Mouse (Mus musculus) intestine, embryonic 14.5 days (tissue): ENCODE results near the gene Tmem202. TPM values are rescaled to one million over a fixed set of nuclear protein-coding genes. Genes with fewer than 3 reads are reported as not detected.
A peak's percentile ranks its signal among the peaks of the same experiment; 100 is the strongest.

Source experiments
- ATAC-seq: fragments of 200-750 bp; cut with Nextera tagmentation; replicated peaks from 2 replicates; pipeline ENCODE4 v1.8.0; 2017; ENCODE audit warnings: low read depth, moderate number of reproducible peaks, moderate TSS enrichment, moderate library complexity; ENCODE audit not compliant: low FRiP score, low TSS enrichment
- DNase-seq: peaks from one replicate; pipeline ENCODE4 v3.0.0-alpha.2; 2018; ENCODE audit warnings: low spot score
- H3K27ac ChIP-seq: fragments of 300-500 bp; sonication (generic); 2 replicates; pipeline ENCODE4 v1.5.1; 2014; ENCODE audit warnings: low read depth, mild to moderate bottlenecking, control low read depth
- H3K27me3 ChIP-seq: fragments of 300-500 bp; sonication (generic); replicated peaks from 2 replicates; pipeline ENCODE4 v1.6.1; 2014; ENCODE audit warnings: low read length, control low read depth; ENCODE audit not compliant: control insufficient read depth, insufficient read depth
- H3K36me3 ChIP-seq: fragments of 300-500 bp; sonication (generic); 2 replicates; pipeline ENCODE4 v1.6.1; 2014; ENCODE audit warnings: low read length, control low read depth; ENCODE audit not compliant: control insufficient read depth, insufficient read depth
- H3K4me1 ChIP-seq: fragments of 300-500 bp; sonication (generic); replicated peaks from 2 replicates; pipeline ENCODE4 v1.6.1; 2014; ENCODE audit warnings: low read length, control low read depth, mixed read lengths; ENCODE audit not compliant: control insufficient read depth, insufficient read depth
- H3K4me2 ChIP-seq: fragments of 300-500 bp; sonication (generic); 2 replicates; pipeline ENCODE4 v1.6.1; 2014; ENCODE audit warnings: low read length
- H3K4me3 ChIP-seq: fragments of 300-500 bp; sonication (generic); 2 replicates; pipeline ENCODE4 v1.5.1; 2014; ENCODE audit warnings: low read depth, low read length, control low read depth, mixed read lengths
- H3K9ac ChIP-seq: fragments of 300-500 bp; sonication (generic); 2 replicates; pipeline ENCODE4 v1.6.1; 2014; ENCODE audit warnings: mild to moderate bottlenecking, low read length
- H3K9me3 ChIP-seq: fragments of 300-500 bp; sonication (generic); 2 replicates; pipeline ENCODE4 v1.6.1; 2016; ENCODE audit warnings: low read length, control low read depth; ENCODE audit not compliant: control insufficient read depth
- WGBS: fragments of 180-500 bp; shearing (Covaris S2); extraction: QIAGEN DNeasy Blood & Tissue Kit; methylation state at CpG from one replicate; pipeline ENCODE4 v1.1.7; 2014; 5-methylcytosine and 5-hydroxymethylcytosine counted together
- polyA plus RNA-seq: library from polyadenylated mRNA; unstranded; fragments of >200 nt; fragmentation: Nextera tagmentation; extraction: Ambion mirVana; gene quantifications from 2 replicates; pipeline ENCODE4 v1.2.1, GENCODE M21; 2014

The Tmem202 gene
- polyA plus RNA-seq, 1 experiment from 2014 or later = not detected

DNA sequence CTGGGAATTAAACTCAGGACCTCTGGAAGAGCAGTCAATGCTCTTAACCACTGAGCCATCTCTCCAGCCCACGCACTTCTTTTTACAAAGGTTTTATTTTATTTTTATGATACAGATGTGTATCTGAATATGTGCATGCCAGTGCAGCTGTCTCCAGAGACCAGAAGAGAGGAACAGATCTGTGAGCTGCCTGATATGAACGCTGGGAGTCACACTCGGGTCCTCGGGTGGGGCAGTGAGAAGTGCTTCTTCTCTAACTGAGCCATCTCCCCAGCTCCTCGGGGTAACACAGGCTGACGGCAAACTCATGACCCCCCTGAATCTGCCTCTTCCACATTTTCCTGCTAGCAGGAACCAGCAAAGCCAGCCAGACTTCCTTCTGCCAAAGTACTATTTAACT is 12.9 kb downstream of the Tmem202 start:
- Histone ChIP-seq H3K36me3 (no peaks in the 10 kb centered on the region), H3K4me3 (no peak overlapping the region), H3K27ac (no peak overlapping the region), H3K27me3 (no peaks in the 10 kb centered on the region), H3K9ac (no peak overlapping the region), H3K4me2 (no peak overlapping the region), H3K9me3 (no peaks in the 10 kb centered on the region), H3K4me1 (no peaks in the 10 kb centered on the region)
- DNase-seq (no peak), ATAC-seq (no peak)
- WGBS = 78% methylated on average over 6 of the region's 6 CpGs

GRCm38 (mm10) chr9:59522906-59523305 is 16.7 kb downstream of the Tmem202 start:
- Histone ChIP-seq H3K27me3 (no peaks in the 10 kb centered on the region), H3K9ac (no peak overlapping the region), H3K4me2 (no peak overlapping the region), H3K36me3 (no peaks in the 10 kb centered on the region), H3K4me1 (no peaks in the 10 kb centered on the region), H3K9me3 (no peaks in the 10 kb centered on the region), H3K27ac (no peak overlapping the region), H3K4me3 (no peak overlapping the region)
- no peak for ATAC-seq
- no peak for DNase-seq
- 45% methylated on average over 4 of the region's 4 CpGs for WGBS

DNA sequence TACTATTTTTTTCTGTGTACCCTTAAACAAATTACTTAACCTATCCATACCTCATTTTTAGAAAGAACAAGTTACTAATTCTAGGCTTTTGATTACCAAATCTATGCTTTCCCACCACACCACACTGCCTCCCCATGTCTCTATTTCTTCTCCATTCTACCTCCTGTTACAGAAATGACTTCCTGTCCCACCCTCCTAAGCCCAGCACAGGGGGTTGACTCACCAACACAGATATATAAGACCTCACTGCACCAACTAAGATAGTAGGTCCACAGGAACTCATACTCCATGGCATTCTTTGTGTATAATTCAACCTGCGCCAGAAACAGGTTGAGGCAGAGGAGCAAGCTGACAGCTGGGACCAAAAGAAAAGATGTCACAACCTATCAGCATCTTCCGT is 20.3 kb downstream of the Tmem202 start:
- H3K27me3 ChIP-seq = no peaks in the 10 kb centered on the region
- no peak for ATAC-seq

DNA sequence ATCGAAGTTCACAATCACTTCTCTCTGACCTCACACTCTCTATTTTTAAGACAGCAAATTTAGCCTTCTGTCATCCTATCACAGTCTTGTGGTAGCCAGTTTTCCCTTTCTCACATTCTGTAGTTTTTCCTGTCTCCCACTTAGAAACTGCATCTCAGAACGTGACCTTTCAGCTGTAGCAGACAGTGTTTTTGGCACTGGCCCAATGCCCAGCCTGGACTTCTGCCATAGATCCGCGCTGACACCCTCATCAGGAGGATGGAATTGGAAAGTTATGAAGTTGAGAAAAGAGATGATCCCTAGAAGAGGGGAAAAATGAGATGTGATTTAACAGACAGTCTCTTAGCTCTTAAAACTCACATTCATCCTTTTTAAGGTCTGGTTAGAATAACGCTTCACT is 20.7 kb downstream of the Tmem202 start:
- Histone ChIP-seq H3K4me1 (no peaks in the 10 kb centered on the region), H3K36me3 (no peaks in the 10 kb centered on the region), H3K9ac (no peak overlapping the region), H3K9me3 (no peaks in the 10 kb centered on the region), H3K4me3 (no peak overlapping the region), H3K27ac (no peak overlapping the region), H3K4me2 (no peak overlapping the region), H3K27me3 (no peaks in the 10 kb centered on the region)
- DNase-seq = peak; percentile 47
- 59% methylated on average over 5 of the region's 5 CpGs for WGBS
- ATAC-seq = no peak

More for the DNA sequence above, 20.3 kb downstream of the Tmem202 start:
- DNase-seq = peak; percentile 33
- no peaks in the 10 kb centered on the region for H3K4me1 ChIP-seq
- H3K4me2 ChIP-seq = no peak overlapping the region
- no peaks in the 10 kb centered on the region for H3K36me3 ChIP-seq
- whole genome bisulfite sequencing = 88% methylated on average over 2 of the region's 2 CpGs
- no peak overlapping the region for H3K27ac ChIP-seq
- H3K9ac ChIP-seq = no peak overlapping the region
- H3K4me3 ChIP-seq = no peak overlapping the region
- H3K9me3 ChIP-seq = no peaks in the 10 kb centered on the region

DNA sequence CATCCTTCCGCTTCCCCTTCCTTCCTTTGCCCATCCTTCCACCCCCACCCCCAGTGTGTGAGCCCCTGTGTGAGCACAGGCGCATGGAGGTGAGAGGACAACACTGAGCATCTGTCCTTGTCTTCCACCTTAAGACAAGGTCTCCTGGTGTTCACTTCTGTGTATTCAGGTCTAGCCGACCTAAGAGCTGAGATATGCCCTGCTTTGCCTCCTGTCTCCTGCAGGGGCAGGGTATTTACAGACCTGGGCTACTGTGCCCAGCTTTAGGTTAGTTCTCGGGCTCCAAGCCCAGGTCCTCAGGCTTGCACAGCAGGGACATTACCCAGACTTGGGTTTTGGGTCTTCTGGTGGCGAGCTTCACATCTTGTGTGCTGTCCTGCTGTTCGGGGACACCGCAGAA is 22.5 kb downstream of the Tmem202 start:
- DNase-seq = no peak
- no peak for ATAC-seq

DNA sequence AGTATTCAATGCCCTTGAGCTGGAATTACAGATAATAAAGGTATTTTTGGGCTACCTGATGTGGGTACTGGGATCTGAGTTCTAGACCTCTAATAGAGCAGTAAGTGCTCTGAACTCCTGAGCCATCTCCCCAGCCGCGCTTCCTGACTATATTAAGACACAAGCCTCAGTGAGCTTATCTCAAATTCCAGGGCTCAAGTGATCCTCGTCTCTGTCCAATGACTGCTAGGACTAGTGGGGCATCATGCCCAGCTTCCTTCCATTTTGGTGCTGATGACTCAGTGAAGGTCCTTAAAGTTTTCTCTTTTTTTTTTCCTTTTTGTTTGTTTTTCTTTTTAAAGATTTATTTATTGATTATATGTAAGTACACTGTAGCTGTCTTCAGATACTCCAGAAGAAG is 24.6 kb downstream of the Tmem202 start:
- Histone ChIP-seq H3K4me2 (no peak overlapping the region), H3K9me3 (no peaks in the 10 kb centered on the region), H3K36me3 (no peaks in the 10 kb centered on the region), H3K9ac (no peak overlapping the region), H3K4me1 (no peaks in the 10 kb centered on the region), H3K27me3 (no peaks in the 10 kb centered on the region), H3K27ac (no peak overlapping the region), H3K4me3 (no peak overlapping the region)
- WGBS = 51% methylated on average over 3 of the region's 3 CpGs
- ATAC-seq (no peak), DNase-seq (peak; percentile 10)

More for the DNA sequence above, 22.5 kb downstream of the Tmem202 start:
- Histone ChIP-seq H3K4me1 (no peaks in the 10 kb centered on the region), H3K9ac (no peak overlapping the region), H3K4me2 (no peak overlapping the region), H3K27ac (no peak overlapping the region), H3K27me3 (no peaks in the 10 kb centered on the region), H3K36me3 (no peaks in the 10 kb centered on the region), H3K4me3 (no peak overlapping the region), H3K9me3 (no peaks in the 10 kb centered on the region)
- WGBS = 46% methylated on average over 7 of the region's 7 CpGs

DNA sequence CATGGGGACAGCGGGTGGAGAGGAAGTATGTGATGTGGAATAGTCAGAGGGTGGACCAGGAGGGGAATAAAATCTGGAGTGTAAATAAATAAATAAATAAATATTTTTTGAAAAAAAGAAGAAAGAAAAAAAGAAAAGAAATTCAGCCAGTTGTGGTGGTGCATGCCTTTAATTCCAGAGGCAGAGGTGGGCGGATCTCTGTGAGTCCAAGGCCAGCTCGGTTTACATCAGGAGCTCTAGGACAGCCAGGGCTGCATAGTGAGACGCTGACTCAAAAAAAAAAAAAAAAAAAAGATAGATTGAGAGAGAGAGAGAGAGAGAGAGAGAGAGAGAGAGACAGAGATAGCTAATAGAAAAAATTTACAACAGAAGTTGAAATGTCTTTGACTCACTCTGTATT is 27.3 kb downstream of the Tmem202 start:
- no peaks in the 10 kb centered on the region for H3K27me3 ChIP-seq
- no peaks in the 10 kb centered on the region for H3K4me1 ChIP-seq
- WGBS = 42% methylated on average over 4 of the region's 4 CpGs
- no peaks in the 10 kb centered on the region for H3K9me3 ChIP-seq
- ATAC-seq (no peak), DNase-seq (no peak)
- H3K4me2 ChIP-seq = no peak overlapping the region
- H3K4me3 ChIP-seq = no peak overlapping the region
- H3K27ac ChIP-seq = no peak overlapping the region
- no peak overlapping the region for H3K9ac ChIP-seq
- H3K36me3 ChIP-seq = no peaks in the 10 kb centered on the region

DNA sequence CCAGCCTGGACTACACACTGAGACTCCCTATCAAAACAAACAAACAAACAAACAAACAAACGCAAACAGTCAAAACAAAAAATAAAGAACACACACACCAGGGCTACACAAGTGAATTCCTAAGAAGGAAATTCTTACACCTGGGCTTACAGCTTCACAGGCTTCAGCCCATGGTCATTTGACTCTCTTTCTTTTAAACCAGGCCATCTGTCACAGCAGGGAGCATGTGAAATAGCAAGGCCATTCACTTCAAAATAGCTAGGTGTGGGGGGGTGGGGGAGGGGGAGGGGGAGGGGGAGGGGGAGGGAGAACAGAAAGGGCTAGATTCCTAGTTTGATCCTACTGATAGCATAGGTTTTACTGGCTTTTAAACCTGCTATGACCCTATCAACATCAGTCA is 31.5 kb downstream of the Tmem202 start:
- no peaks in the 10 kb centered on the region for H3K36me3 ChIP-seq
- H3K9me3 ChIP-seq = no peaks in the 10 kb centered on the region
- H3K27ac ChIP-seq = no peak overlapping the region
- H3K4me1 ChIP-seq = no peaks in the 10 kb centered on the region
- no peak overlapping the region for H3K9ac ChIP-seq
- no peak overlapping the region for H3K4me3 ChIP-seq
- no peak overlapping the region for H3K4me2 ChIP-seq
- DNase-seq (no peak), ATAC-seq (no peak)
- H3K27me3 ChIP-seq = no peaks in the 10 kb centered on the region
- WGBS = 48% methylated on average over 1 of the region's 1 CpGs

- peak overlapping the region; percentile 94 for H3K4me3 ChIP-seq
- H3K4me2 ChIP-seq = peak overlapping the region; percentile 69
- no peaks in the 10 kb centered on the region for H3K9me3 ChIP-seq
- peak overlapping the region; percentile 99 for H3K27ac ChIP-seq
- peak overlapping the region; percentile 98 for H3K9ac ChIP-seq
- H3K27me3 ChIP-seq = no peaks in the 10 kb centered on the region
- DNase-seq = no peak
- H3K36me3 ChIP-seq = no peaks in the 10 kb centered on the region
- peaks cover 4% of the 10 kb centered on the region; the same call in 1 of the 2 replicates for H3K4me1 ChIP-seq
- ATAC-seq = no peak
Observed at GRCm38 (mm10) chr9:59487331-59487730, 52.3 kb downstream of the Tmem202 start.
